Mouse (Mus musculus): ENCODE measurements around the gene Ghr. TPM values are rescaled to one million over a fixed set of nuclear protein-coding genes. Genes with fewer than 3 reads are reported as not detected.

The Ghr gene
- total and polyA plus RNA-seq, 2 experiments = 141 to 423 TPM

DNA sequence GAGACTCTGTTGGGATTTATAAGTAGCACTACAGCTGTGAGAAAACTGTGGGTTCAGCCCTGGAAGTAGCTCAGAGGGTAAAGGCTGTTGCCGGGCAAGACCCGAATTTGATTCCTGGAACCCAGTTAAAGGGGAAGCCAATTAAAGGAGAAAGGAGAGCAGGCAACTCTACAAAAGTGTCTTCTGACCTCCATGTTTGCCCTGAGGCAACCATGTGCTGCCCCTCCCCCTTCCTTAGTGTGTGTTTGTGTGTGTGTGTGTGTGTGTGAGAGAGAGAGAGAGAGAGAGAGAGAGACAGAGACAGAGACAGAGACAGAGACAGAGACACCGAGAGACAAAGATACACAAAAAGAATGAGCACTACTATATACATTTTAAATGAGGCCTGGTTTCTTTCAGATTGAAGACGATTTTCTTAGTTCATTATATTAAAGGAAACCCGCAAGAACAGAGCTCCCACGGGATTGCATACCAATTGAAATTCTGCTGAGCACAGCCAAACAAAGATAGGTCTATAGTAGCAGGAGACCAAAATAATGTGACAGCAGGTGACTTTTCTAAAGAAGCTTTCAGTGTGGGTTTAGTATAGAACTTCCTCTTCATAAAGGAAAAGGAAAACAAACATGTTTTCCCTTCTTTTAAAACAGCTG lies 313.2 kb downstream of the Ghr start:
- H3K27ac ChIP-seq (replicated peaks; ENCODE audit: insufficient read depth, low read depth, low read length) = peak overlapping the region; percentile 77
- peaks cover 17% of the 10 kb centered on the region; the same call in 1 of the 2 replicates for H3K79me2 ChIP-seq (ENCODE audit: control insufficient read depth, insufficient read depth, low read length)
- peak overlapping the region; percentile 66 for H3K4me3 ChIP-seq (ENCODE audit: insufficient read depth, low read depth, low read length)
- H3K9ac ChIP-seq (ENCODE audit: low read depth, low read length) = peak overlapping the region; percentile 67
- H3K36me3 ChIP-seq (ENCODE audit: control insufficient read depth, insufficient read depth, low read length) = peaks cover 27% of the 10 kb centered on the region
- no peaks in the 10 kb centered on the region for H3K27me3 ChIP-seq (ENCODE audit: control insufficient read depth, insufficient read depth, low read length)
- peaks cover 15% of the 10 kb centered on the region for H3K4me1 ChIP-seq (ENCODE audit: control insufficient read depth, insufficient read depth, low read length)
- WGBS = 2% methylated on average over 6 of the region's 6 CpGs
- peak; percentile 68 for DNase-seq (ENCODE audit: extremely low read depth, low read depth, low spot score)
- no peak for TF ChIP-seq CTCF (IDR thresholded peaks at IDR 0.05; ENCODE audit: low read depth, low read length)
- TF ChIP-seq POLR2A (IDR thresholded peaks at IDR 0.05; ENCODE audit: extremely low read depth, insufficient read depth, low read length) = no peak

- Histone ChIP-seq H3K4me3 (ENCODE audit: insufficient read depth, low read depth, low read length) (no peak overlapping the region), H3K27me3 (ENCODE audit: control insufficient read depth, insufficient read depth, low read length) (no peaks in the 10 kb centered on the region), H3K4me1 (ENCODE audit: control insufficient read depth, insufficient read depth, low read length) (peaks cover 15% of the 10 kb centered on the region), H3K9ac (ENCODE audit: low read depth, low read length) (no peak overlapping the region), H3K27ac (replicated peaks; ENCODE audit: insufficient read depth, low read depth, low read length) (peak overlapping the region; percentile 77), H3K79me2 (ENCODE audit: control insufficient read depth, insufficient read depth, low read length) (peaks cover 17% of the 10 kb centered on the region; the same call in 1 of the 2 replicates), H3K36me3 (ENCODE audit: control insufficient read depth, insufficient read depth, low read length) (peaks cover 21% of the 10 kb centered on the region)
- no peak for DNase-seq (ENCODE audit: extremely low read depth, low read depth, low spot score)
- 35% methylated on average over 4 of the region's 4 CpGs for WGBS
- TF ChIP-seq CTCF (IDR thresholded peaks at IDR 0.05; ENCODE audit: low read depth, low read length) = no peak
- TF ChIP-seq POLR2A (IDR thresholded peaks at IDR 0.05; ENCODE audit: extremely low read depth, insufficient read depth, low read length) = no peak
Measured at GRCm38 (mm10) chr15:3269496-3269895, 313.8 kb downstream of the Ghr start.

GRCm38 (mm10) chr15:3268247-3268646 lies 315.0 kb downstream of the Ghr start, which contains the start of gene Selenop:
TSS of gene Selenop (plus strand) at chr15:3268547.
- TF ChIP-seq CTCF (IDR thresholded peaks at IDR 0.05; ENCODE audit: low read depth, low read length) (no peak), POLR2A (IDR thresholded peaks at IDR 0.05; ENCODE audit: extremely low read depth, insufficient read depth, low read length) (no peak)
- H3K36me3 ChIP-seq (ENCODE audit: control insufficient read depth, insufficient read depth, low read length) = peaks cover 11% of the 10 kb centered on the region
- peaks cover 13% of the 10 kb centered on the region; the same call in 1 of the 2 replicates for H3K79me2 ChIP-seq (ENCODE audit: control insufficient read depth, insufficient read depth, low read length)
- H3K27ac ChIP-seq (replicated peaks; ENCODE audit: insufficient read depth, low read depth, low read length) = peak within 1 kb of the TSS; percentile 77
- no peak within 1 kb of the TSS for H3K9ac ChIP-seq (ENCODE audit: low read depth, low read length)
- WGBS = 43% methylated on average over 6 of the region's 6 CpGs
- no peak for DNase-seq (ENCODE audit: extremely low read depth, low read depth, low spot score)
- no peaks in the 10 kb centered on the region for H3K27me3 ChIP-seq (ENCODE audit: control insufficient read depth, insufficient read depth, low read length)
- peaks cover 15% of the 10 kb centered on the region for H3K4me1 ChIP-seq (ENCODE audit: control insufficient read depth, insufficient read depth, low read length)
- no peak within 1 kb of the TSS for H3K4me3 ChIP-seq (ENCODE audit: insufficient read depth, low read depth, low read length)
